Mouse (Mus musculus) CH12.LX (cell line): ENCODE data around the gene Wdr75.

Experiments
- CTCF ChIP-seq, 2 experiments: IDR thresholded peaks in 1 of 2; conservative IDR thresholded peaks in 1 of 2; 2 replicates each; pipeline ENCODE4 v1.5.1; 2011 to 2012; ENCODE audit warnings: low read depth in 2 of 2, low read length in 2 of 2, improper control_type of control experiment in 1 of 2, inconsistent platforms in 1 of 2, mild to moderate bottlenecking in 1 of 2, moderate library complexity in 1 of 2
- E2F4 ChIP-seq: IDR thresholded peaks from 2 replicates; pipeline ENCODE4 v1.6.1; 2011; ENCODE audit warnings: low read depth, low read length, improper control_type of control experiment; ENCODE audit not compliant: insufficient replicate concordance
- ELF1 ChIP-seq: IDR thresholded peaks from 2 replicates; pipeline ENCODE4 v1.6.1; 2014; ENCODE audit warnings: low read depth, mild to moderate bottlenecking, inconsistent platforms, low read length, improper control_type of control experiment
- EP300 ChIP-seq: IDR thresholded peaks from 2 replicates; pipeline ENCODE4 v1.6.1; 2011; ENCODE audit warnings: low read length, improper control_type of control experiment
- JUND ChIP-seq: conservative IDR thresholded peaks from 2 replicates; pipeline ENCODE4 v1.6.1; 2011; ENCODE audit warnings: low read depth, low read length, improper control_type of control experiment
- KAT2A ChIP-seq: IDR thresholded peaks from 2 replicates; pipeline ENCODE4 v1.6.1; 2012; ENCODE audit warnings: low read length, improper control_type of control experiment, inconsistent platforms; ENCODE audit not compliant: insufficient replicate concordance
- MXI1 ChIP-seq: IDR thresholded peaks from 2 replicates; pipeline ENCODE4 v1.6.1; 2011; ENCODE audit warnings: mild to moderate bottlenecking, low read depth, low read length, improper control_type of control experiment
- MYC ChIP-seq: IDR thresholded peaks from 2 replicates; pipeline ENCODE4 v1.6.1; 2011; ENCODE audit warnings: low read depth, mild to moderate bottlenecking, improper control_type of control experiment, low read length
- POLR2A ChIP-seq: IDR thresholded peaks from 2 replicates; pipeline ENCODE4 v1.6.1; 2011; ENCODE audit warnings: low read depth, mild to moderate bottlenecking, improper control_type of control experiment, low read length
- POLR2AphosphoS2 ChIP-seq: IDR thresholded peaks from 2 replicates; pipeline ENCODE4 v1.6.1; 2011; ENCODE audit warnings: low read depth, low read length, improper control_type of control experiment
- ZMIZ1 ChIP-seq: IDR thresholded peaks from 2 replicates; pipeline ENCODE4 v1.6.1; 2012; ENCODE audit warnings: low read depth, mild to moderate bottlenecking, inconsistent platforms, low read length, improper control_type of control experiment

- TF ChIP-seq EP300 (no peak), CTCF (conservative IDR thresholded peaks at IDR 0.05 in 1 of 2, IDR thresholded peaks at IDR 0.05 in 1 of 2; ENCODE audit: low read depth in 2 of 2, low read length in 2 of 2) (no peak), POLR2A (no peak), MYC (no peak), ELF1 (no peak), ZMIZ1 (no peak), E2F4 (no peak), KAT2A (no peak), POLR2AphosphoS2 (no peak), MXI1 (no peak), JUND (no peak)
Measured at GRCm38 (mm10) chr1:45826796-45827195, 31.8 kb downstream of the Wdr75 start.
